Mouse (Mus musculus) CH12.LX (cell line): ENCODE measurements around the gene Eif3b.

Source experiments
- CTCF ChIP-seq, 2 experiments: IDR thresholded peaks in 1 of 2; conservative IDR thresholded peaks in 1 of 2; 2 replicates each; pipeline ENCODE4 v1.5.1; 2011 to 2012; ENCODE audit warnings: low read depth in 2 of 2, low read length in 2 of 2, improper control_type of control experiment in 1 of 2, inconsistent platforms in 1 of 2, mild to moderate bottlenecking in 1 of 2, moderate library complexity in 1 of 2
- E2F4 ChIP-seq: IDR thresholded peaks from 2 replicates; pipeline ENCODE4 v1.6.1; 2011; ENCODE audit warnings: low read depth, low read length, improper control_type of control experiment; ENCODE audit not compliant: insufficient replicate concordance
- EP300 ChIP-seq: IDR thresholded peaks from 2 replicates; pipeline ENCODE4 v1.6.1; 2011; ENCODE audit warnings: low read length, improper control_type of control experiment
- HCFC1 ChIP-seq: IDR thresholded peaks from 2 replicates; pipeline ENCODE4 v1.6.1; 2012; ENCODE audit warnings: low read depth, mild to moderate bottlenecking, inconsistent platforms, low read length, improper control_type of control experiment
- JUN ChIP-seq: IDR thresholded peaks from 2 replicates; pipeline ENCODE4 v1.6.1; 2011; ENCODE audit warnings: low read depth, mild to moderate bottlenecking, low read length, improper control_type of control experiment, moderate library complexity; ENCODE audit not compliant: insufficient read depth
- MAZ ChIP-seq: IDR thresholded peaks from 2 replicates; pipeline ENCODE4 v1.6.1; 2012; ENCODE audit warnings: low read depth, mild to moderate bottlenecking, inconsistent platforms, low read length, improper control_type of control experiment, moderate library complexity
- POLR2A ChIP-seq: IDR thresholded peaks from 2 replicates; pipeline ENCODE4 v1.6.1; 2011; ENCODE audit warnings: low read depth, mild to moderate bottlenecking, improper control_type of control experiment, low read length
- POLR2AphosphoS2 ChIP-seq: IDR thresholded peaks from 2 replicates; pipeline ENCODE4 v1.6.1; 2011; ENCODE audit warnings: low read depth, low read length, improper control_type of control experiment
- RAD21 ChIP-seq: IDR thresholded peaks from 2 replicates; pipeline ENCODE4 v1.6.1; 2011; ENCODE audit warnings: low read depth, mild to moderate bottlenecking, low read length, improper control_type of control experiment, moderate library complexity
- UBTF ChIP-seq: IDR thresholded peaks from 2 replicates; pipeline ENCODE4 v1.6.1; 2012; ENCODE audit warnings: low read depth, mild to moderate bottlenecking, inconsistent platforms, low read length, improper control_type of control experiment, moderate library complexity
- ZC3H11A ChIP-seq: IDR thresholded peaks from 2 replicates; pipeline ENCODE4 v1.6.1; 2012; ENCODE audit warnings: low read depth, mild to moderate bottlenecking, inconsistent platforms, low read length, improper control_type of control experiment

DNA sequence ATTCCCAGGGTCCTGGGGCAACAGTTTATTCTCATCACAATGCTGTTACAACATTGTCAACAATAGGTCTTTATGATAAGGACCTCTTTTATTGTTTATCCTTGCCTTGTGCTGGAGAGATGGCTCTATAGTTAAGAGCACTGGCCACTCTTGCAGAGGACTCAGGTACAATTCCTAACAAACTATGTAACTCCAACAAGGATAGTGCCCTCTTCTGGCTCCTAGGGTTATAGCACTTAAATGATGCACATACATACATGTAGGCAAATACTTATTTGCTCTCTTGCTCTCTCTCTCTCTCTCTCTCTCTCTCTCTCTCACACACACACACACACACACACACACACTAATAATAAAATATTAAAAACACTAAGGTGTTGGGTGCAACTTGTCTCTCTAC lies 10.3 kb upstream of the Eif3b start:
- TF ChIP-seq POLR2AphosphoS2 (no peak), RAD21 (no peak), JUN (no peak), POLR2A (no peak), E2F4 (no peak), CTCF (conservative IDR thresholded peaks at IDR 0.05 in 1 of 2, IDR thresholded peaks at IDR 0.05 in 1 of 2; ENCODE audit: low read depth in 2 of 2, low read length in 2 of 2) (peak in 1 of 2 experiments; percentile 9; a peak in 1 of 4 replicates), EP300 (no peak), MAZ (no peak), UBTF (no peak), ZC3H11A (no peak), HCFC1 (no peak)
